Mouse (Mus musculus): ENCODE measurements around the gene Mark1. TPM values are rescaled to one million over a fixed set of nuclear protein-coding genes. Genes with fewer than 3 reads are reported as not detected.

Gene Mark1
- polyA plus RNA-seq, 1 experiment from 2014 or later = 12.1 TPM

DNA sequence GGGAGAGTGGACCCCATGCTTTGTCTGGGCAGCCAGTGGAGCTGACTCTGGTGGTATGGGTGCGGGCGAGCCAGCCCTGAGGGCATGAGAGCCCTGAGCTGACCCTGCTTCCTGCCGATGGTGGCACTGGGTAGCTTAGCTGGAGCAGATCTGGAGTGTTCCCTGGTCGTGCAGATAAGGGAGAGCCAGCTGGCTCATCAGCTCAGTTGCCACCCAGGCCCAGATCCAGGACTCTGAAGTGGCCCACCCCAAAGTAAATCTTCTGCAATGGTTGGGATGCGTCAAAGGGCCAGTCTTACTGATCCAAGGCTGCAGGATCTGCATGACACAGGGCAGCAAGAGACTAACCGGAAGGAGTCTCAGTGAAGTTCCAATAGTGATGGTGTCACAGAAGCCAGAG is 109.9 kb downstream of the Mark1 start:
- 0 out of 2 replicates have a peak, but pooled peaks cover 3% of the 10 kb centered on the region for H3K27me3 ChIP-seq (replicated peaks; ENCODE audit: control insufficient read depth, insufficient read depth, low read length)
- no peak overlapping the region for H3K4me3 ChIP-seq (ENCODE audit: low read depth, low read length)
- no peak for DNase-seq (ENCODE audit: low spot score)
- no peak overlapping the region for H3K4me2 ChIP-seq (ENCODE audit: low read length)
- H3K36me3 ChIP-seq (ENCODE audit: control insufficient read depth, insufficient read depth, low read length) = no peaks in the 10 kb centered on the region
- H3K4me1 ChIP-seq (ENCODE audit: control insufficient read depth, insufficient read depth, low read length) = no peaks in the 10 kb centered on the region
- H3K9ac ChIP-seq (ENCODE audit: low read length) = no peak overlapping the region
- WGBS = 89% methylated on average over 6 of the region's 6 CpGs
- H3K27ac ChIP-seq (ENCODE audit: low read depth, low read length) = no peak overlapping the region
- no peak for ATAC-seq
- no peaks in the 10 kb centered on the region for H3K9me3 ChIP-seq (replicated peaks; ENCODE audit: control insufficient read depth, low read length)

DNA sequence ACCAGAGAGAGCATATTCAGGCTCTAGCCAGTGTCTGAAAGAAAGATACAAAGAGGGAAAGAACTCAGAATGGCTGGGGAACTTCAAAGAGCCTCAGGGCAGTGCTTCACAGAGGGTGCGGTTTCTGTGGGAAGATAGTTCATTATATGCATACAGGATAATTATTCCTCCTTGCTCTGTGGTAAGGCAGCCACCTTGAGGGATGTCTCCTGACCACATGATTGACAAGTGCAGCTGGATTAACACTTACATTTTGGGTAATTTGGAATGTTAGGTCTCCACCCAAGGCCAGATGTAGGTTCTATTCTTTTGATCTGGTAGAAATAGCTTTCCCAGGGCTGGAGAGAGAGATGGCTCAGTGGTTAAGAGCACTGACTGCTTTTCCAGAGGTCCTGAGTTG is 113.2 kb downstream of the Mark1 start:
- DNase-seq (ENCODE audit: low spot score) (no peak), ATAC-seq (no peak)
- Histone ChIP-seq H3K4me1 (ENCODE audit: control insufficient read depth, insufficient read depth, low read length) (no peaks in the 10 kb centered on the region; the same call in 1 of the 2 replicates), H3K27me3 (replicated peaks; ENCODE audit: control insufficient read depth, insufficient read depth, low read length) (peaks cover 31% of the 10 kb centered on the region), H3K9ac (ENCODE audit: low read length) (no peak overlapping the region), H3K36me3 (ENCODE audit: control insufficient read depth, insufficient read depth, low read length) (no peaks in the 10 kb centered on the region), H3K4me2 (ENCODE audit: low read length) (no peak overlapping the region), H3K4me3 (ENCODE audit: low read depth, low read length) (no peak overlapping the region), H3K27ac (ENCODE audit: low read depth, low read length) (no peak overlapping the region), H3K9me3 (replicated peaks; ENCODE audit: control insufficient read depth, low read length) (no peaks in the 10 kb centered on the region)
- WGBS = 45% methylated on average over 1 of the region's 1 CpGs

DNA sequence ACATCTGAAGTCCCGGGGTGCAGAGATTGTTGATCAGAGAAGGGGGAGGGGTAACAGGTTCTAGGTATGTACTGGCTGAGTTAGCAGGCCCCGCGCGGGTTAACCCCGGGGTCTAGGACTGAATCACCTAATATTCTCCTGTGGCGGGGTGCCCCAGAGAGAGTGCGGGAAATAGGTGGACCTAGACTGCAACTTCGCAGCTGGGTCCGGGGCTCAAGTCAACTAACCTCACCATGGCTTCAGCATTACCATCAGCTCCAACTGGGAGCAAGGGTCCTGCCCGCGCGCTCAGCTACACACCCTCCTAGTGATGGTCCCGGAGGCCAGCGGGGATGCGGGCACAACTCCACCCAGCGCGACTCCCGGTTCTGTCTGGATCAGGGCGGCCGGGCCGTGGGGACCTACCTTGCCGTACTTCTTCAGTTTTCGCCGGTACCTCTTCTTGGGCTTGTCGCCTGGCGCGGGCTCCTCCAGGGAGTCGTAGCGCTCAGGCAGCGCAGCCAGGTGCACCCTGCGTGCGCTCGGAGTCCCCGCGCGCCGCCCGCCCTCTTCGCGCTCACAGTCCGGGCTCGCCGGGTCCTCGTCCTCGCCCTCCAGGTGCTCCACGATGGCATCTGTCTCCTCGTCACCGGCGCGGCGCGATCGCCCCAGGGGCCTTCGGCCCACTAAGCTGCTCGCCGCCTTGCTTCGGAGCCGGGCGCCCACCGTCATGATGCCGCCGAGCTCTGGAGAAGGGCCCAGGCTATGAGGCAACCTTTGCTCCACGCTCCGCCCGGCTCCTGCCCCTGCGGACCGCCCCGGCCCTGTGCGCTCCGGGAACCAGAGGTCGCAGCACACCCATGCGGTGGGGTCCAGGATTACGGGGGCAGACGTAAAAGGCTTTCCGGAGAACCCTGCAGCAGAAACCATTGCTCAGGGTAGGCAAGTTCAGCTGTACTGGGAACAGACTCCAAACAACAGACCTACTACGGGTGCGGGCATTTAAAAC is 116.8 kb downstream of the Mark1 start, which contains the start of gene C130074G19Rik:
C130074G19Rik (minus strand) TSS at position 938 of the 988 bp plus-strand sequence.
- WGBS = 3% methylated on average over 77 of the region's 77 CpGs
- Histone ChIP-seq H3K27me3 (replicated peaks; ENCODE audit: control insufficient read depth, insufficient read depth, low read length) (peaks cover 38% of the 10 kb centered on the region), H3K9me3 (replicated peaks; ENCODE audit: control insufficient read depth, low read length) (no peaks in the 10 kb centered on the region), H3K9ac (ENCODE audit: low read length) (peak within 1 kb of the TSS; percentile 45), H3K4me3 (ENCODE audit: low read depth, low read length) (peak within 1 kb of the TSS; percentile 39), H3K27ac (ENCODE audit: low read depth, low read length) (no peak within 1 kb of the TSS), H3K4me1 (ENCODE audit: control insufficient read depth, insufficient read depth, low read length) (no peaks in the 10 kb centered on the region; the same call in 1 of the 2 replicates), H3K4me2 (ENCODE audit: low read length) (peak within 1 kb of the TSS; percentile 73), H3K36me3 (ENCODE audit: control insufficient read depth, insufficient read depth, low read length) (no peaks in the 10 kb centered on the region)
- peak; percentile 68 for ATAC-seq
- DNase-seq (ENCODE audit: low spot score) = peak; percentile 30

DNA sequence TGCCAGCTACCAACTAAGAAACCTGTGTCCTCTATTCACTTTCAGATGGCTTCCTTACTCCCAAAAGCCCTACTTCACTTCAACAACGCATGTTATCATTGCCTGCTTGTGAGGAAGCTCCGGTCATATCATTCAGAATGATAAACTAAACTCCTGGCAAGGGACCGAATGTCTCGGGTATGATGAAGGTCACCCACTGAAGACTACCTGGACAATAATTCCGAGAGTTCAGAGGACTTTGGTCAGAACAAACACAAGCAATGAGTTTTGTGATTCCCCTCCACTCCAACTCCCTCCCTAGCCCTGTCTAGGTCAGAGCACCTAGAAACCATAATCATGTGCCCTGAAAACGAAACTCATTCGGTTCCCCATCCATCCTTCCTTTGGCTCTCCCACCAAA is 117.5 kb downstream of the Mark1 start:
- H3K27me3 ChIP-seq (replicated peaks; ENCODE audit: control insufficient read depth, insufficient read depth, low read length) = peaks cover 38% of the 10 kb centered on the region
- H3K9ac ChIP-seq (ENCODE audit: low read length) = no peak overlapping the region
- H3K27ac ChIP-seq (ENCODE audit: low read depth, low read length) = no peak overlapping the region
- no peak overlapping the region for H3K4me3 ChIP-seq (ENCODE audit: low read depth, low read length)
- 75% methylated on average over 7 of the region's 7 CpGs for WGBS
- DNase-seq (ENCODE audit: low spot score) (no peak), ATAC-seq (no peak)
- H3K4me2 ChIP-seq (ENCODE audit: low read length) = no peak overlapping the region
- no peaks in the 10 kb centered on the region for H3K36me3 ChIP-seq (ENCODE audit: control insufficient read depth, insufficient read depth, low read length)
- no peaks in the 10 kb centered on the region for H3K9me3 ChIP-seq (replicated peaks; ENCODE audit: control insufficient read depth, low read length)
- no peaks in the 10 kb centered on the region; the same call in 1 of the 2 replicates for H3K4me1 ChIP-seq (ENCODE audit: control insufficient read depth, insufficient read depth, low read length)

DNA sequence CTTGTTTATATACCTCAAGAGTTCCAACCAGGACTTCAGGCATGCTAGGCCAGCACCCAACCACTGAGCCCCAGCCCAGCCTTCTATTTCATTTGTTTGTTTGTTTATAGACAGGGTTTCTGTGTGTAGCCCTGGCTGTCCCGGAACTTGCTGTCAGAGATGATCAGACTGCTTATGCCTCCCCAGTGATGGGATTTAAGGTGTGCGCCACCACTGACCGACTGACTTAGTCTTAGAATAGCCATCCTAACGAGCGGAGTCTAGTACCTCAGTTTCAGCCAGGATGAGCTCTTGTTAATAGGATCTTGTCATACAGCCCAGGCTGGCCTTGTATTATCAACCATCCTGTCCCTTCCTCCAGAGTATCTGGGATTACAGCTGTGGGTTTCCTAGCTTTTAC is 118.2 kb downstream of the Mark1 start:
- no peaks in the 10 kb centered on the region for H3K36me3 ChIP-seq (ENCODE audit: control insufficient read depth, insufficient read depth, low read length)
- no peak overlapping the region for H3K4me3 ChIP-seq (ENCODE audit: low read depth, low read length)
- WGBS = 75% methylated on average over 5 of the region's 5 CpGs
- peaks cover 38% of the 10 kb centered on the region for H3K27me3 ChIP-seq (replicated peaks; ENCODE audit: control insufficient read depth, insufficient read depth, low read length)
- H3K9ac ChIP-seq (ENCODE audit: low read length) = no peak overlapping the region
- ATAC-seq (no peak), DNase-seq (ENCODE audit: low spot score) (no peak)
- H3K9me3 ChIP-seq (replicated peaks; ENCODE audit: control insufficient read depth, low read length) = no peaks in the 10 kb centered on the region
- H3K4me2 ChIP-seq (ENCODE audit: low read length) = no peak overlapping the region
- no peaks in the 10 kb centered on the region; the same call in 1 of the 2 replicates for H3K4me1 ChIP-seq (ENCODE audit: control insufficient read depth, insufficient read depth, low read length)
- H3K27ac ChIP-seq (ENCODE audit: low read depth, low read length) = no peak overlapping the region

DNA sequence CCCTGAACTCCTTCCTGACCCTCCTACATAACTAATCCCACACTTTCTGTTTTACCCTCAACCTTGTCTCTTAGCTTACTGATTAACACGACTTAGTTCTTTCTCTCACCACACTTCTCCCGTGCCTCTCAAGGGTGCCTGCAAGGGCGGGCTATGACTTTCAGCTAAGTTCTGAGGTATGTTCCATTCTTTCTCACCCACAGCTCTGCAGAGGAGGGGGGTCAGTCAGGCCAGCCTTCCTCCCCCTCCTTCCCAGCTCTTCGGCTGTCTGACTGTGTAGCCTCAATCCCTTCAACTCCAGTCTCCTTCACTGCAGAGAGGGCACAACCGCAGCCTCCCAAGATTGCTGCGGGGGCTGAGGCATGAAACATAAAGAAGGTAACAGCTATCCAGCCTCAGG is 120.5 kb downstream of the Mark1 start:
- Histone ChIP-seq H3K27ac (ENCODE audit: low read depth, low read length) (no peak overlapping the region), H3K36me3 (ENCODE audit: control insufficient read depth, insufficient read depth, low read length) (no peaks in the 10 kb centered on the region), H3K9ac (ENCODE audit: low read length) (no peak overlapping the region), H3K4me2 (ENCODE audit: low read length) (no peak overlapping the region), H3K27me3 (replicated peaks; ENCODE audit: control insufficient read depth, insufficient read depth, low read length) (peaks cover 34% of the 10 kb centered on the region), H3K4me1 (ENCODE audit: control insufficient read depth, insufficient read depth, low read length) (no peaks in the 10 kb centered on the region; the same call in 1 of the 2 replicates), H3K9me3 (replicated peaks; ENCODE audit: control insufficient read depth, low read length) (no peaks in the 10 kb centered on the region), H3K4me3 (ENCODE audit: low read depth, low read length) (no peak overlapping the region)
- WGBS = 70% methylated on average over 6 of the region's 6 CpGs
- no peak for ATAC-seq
- DNase-seq (ENCODE audit: low spot score) = no peak

DNA sequence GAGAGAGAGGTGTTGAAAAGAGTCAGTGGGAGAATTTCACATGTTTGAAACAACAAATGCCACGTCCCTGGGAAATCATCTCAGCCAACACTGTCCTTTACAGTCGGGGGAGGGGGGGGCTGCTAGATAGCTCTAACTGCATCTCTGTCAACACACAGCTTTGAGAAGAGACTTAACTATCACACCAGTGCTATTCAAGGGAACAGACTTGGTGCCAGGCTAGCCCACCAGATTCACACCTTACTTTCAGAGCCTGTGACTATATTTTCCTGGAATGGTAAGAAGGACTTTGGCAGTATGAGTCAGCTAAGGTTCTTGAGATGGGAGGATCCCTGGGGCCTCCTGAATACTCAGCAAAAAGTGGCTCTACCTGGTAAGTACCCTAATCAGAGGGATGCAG is 122.1 kb downstream of the Mark1 start:
- H3K9me3 ChIP-seq (replicated peaks; ENCODE audit: control insufficient read depth, low read length) = no peaks in the 10 kb centered on the region
- no peak overlapping the region for H3K9ac ChIP-seq (ENCODE audit: low read length)
- ATAC-seq (no peak), DNase-seq (ENCODE audit: low spot score) (no peak)
- no peaks in the 10 kb centered on the region for H3K36me3 ChIP-seq (ENCODE audit: control insufficient read depth, insufficient read depth, low read length)
- H3K27ac ChIP-seq (ENCODE audit: low read depth, low read length) = no peak overlapping the region
- no peaks in the 10 kb centered on the region for H3K4me1 ChIP-seq (ENCODE audit: control insufficient read depth, insufficient read depth, low read length)
- peaks cover 18% of the 10 kb centered on the region for H3K27me3 ChIP-seq (replicated peaks; ENCODE audit: control insufficient read depth, insufficient read depth, low read length)
- no peak overlapping the region for H3K4me2 ChIP-seq (ENCODE audit: low read length)
- no peak overlapping the region for H3K4me3 ChIP-seq (ENCODE audit: low read depth, low read length)
- 82% methylated on average over 2 of the region's 2 CpGs for WGBS

DNA sequence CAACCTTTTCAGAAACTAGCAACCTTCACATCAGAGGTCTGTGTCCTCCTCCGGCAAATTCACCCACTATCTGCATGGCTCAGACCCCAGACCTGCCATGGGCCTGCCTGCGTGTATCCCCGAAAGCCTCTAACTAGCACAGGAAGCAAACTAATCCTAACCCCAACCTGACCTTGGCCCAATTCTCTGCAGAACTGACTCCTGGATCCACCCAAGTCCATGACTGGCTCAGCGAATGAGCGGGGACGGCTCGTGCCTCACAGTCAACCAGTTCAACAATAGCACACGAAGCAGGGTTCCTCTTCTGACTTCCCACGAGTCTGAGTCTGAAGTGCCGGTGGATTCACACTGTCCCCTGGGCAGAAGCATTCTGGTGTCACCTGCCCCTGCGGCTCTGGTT is 125.5 kb downstream of the Mark1 start:
- peaks cover 4% of the 10 kb centered on the region for H3K4me1 ChIP-seq (ENCODE audit: control insufficient read depth, insufficient read depth, low read length)
- DNase-seq (ENCODE audit: low spot score) (no peak), ATAC-seq (no peak)
- no peaks in the 10 kb centered on the region for H3K27me3 ChIP-seq (replicated peaks; ENCODE audit: control insufficient read depth, insufficient read depth, low read length)
- no peaks in the 10 kb centered on the region for H3K36me3 ChIP-seq (ENCODE audit: control insufficient read depth, insufficient read depth, low read length)
- no peak overlapping the region for H3K4me2 ChIP-seq (ENCODE audit: low read length)
- H3K9me3 ChIP-seq (replicated peaks; ENCODE audit: control insufficient read depth, low read length) = no peaks in the 10 kb centered on the region
- H3K27ac ChIP-seq (ENCODE audit: low read depth, low read length) = no peak overlapping the region
- H3K4me3 ChIP-seq (ENCODE audit: low read depth, low read length) = no peak overlapping the region
- WGBS = 84% methylated on average over 11 of the region's 11 CpGs
- no peak overlapping the region for H3K9ac ChIP-seq (ENCODE audit: low read length)
